Mouse (Mus musculus) monocyte, adult 2 months (primary cell): Measurements from ENCODE around the gene Urb1.

Experiments
- DNase-seq, 2 experiments: peaks; one replicate each; pipeline ENCODE4 v3.0.0; 2022; ENCODE audit warnings: low spot score in 2 of 2, low read depth in 1 of 2

Gene Urb1

DNA sequence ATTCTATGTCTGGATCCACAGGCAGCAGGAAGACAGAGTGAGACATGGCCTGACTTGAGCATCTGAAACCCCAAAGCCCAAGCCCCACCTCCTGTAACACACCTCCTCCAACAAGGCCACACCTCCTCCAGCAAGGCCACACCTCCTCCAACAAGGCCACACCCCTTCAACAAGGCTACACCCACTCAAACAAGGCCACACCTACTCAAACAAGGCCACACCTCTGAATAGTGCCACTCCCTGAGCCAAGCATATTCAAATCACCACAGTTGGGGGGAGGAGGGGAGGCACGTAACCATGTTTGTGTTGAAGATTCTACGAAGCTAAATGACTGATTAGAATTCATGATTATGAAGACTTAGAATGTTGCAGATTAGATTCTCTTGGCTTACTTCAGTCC, 108.7 kb downstream of the Urb1 start:
- no peak for DNase-seq
